ENCODE assay signal across 22 mouse cellular contexts in genomic region chr10:117703506-117703905, GRCm38 (mm10). TPM values are rescaled to one million over a fixed set of nuclear protein-coding genes. Genes with fewer than 3 reads are reported as not detected.
DNase-seq lines count a peak whose midpoint lies in the region; ATAC-seq and TF ChIP-seq lines count a peak whose summit lies in the region.
"Had no signal": no experiment of that assay in that cellular context is flagged by ENCODE, and none has a peak within 500 bp of the region (broad histone marks: within the 10 kb centered on the region; RNA-seq: fewer than 3 reads in every experiment).

No protein-coding gene starts in this region.

- TF ChIP-seq CTCF in gastrocnemius, adult 2 months (IDR thresholded peaks at IDR 0.05) = no peak
- TF ChIP-seq CTCF in liver, adult 2 months (IDR thresholded peaks at IDR 0.05; ENCODE audit: low read depth, low read length) = no peak
- no peak for TF ChIP-seq CTCF in CH12.LX (conservative IDR thresholded peaks at IDR 0.05 in 1 of 2, IDR thresholded peaks at IDR 0.05 in 1 of 2; ENCODE audit: low read depth in 2 of 2, low read length in 2 of 2)

- no peak overlapping the region for H3K4me2 ChIP-seq in liver, embryonic 12.5 days
- H3K4me2 ChIP-seq in CH12.LX (ENCODE audit: insufficient read depth, low read depth, poor library complexity, severe bottlenecking) = no peak overlapping the region

- peaks cover 13% of the 10 kb centered on the region; the same call in 1 of the 2 replicates for H3K79me2 ChIP-seq in liver, adult 2 months (ENCODE audit: control insufficient read depth, insufficient read depth, low read length)
- peaks cover 88% of the 10 kb centered on the region for H3K79me2 ChIP-seq in CH12.LX (replicated peaks; ENCODE audit: control insufficient read depth, extremely low read depth, insufficient read depth, poor library complexity, severe bottlenecking)

- in situ Hi-C loops in CH12.LX (cut with MboI; ENCODE audit: low pct_ligation_motif_present, low pct_unique_long_range_greater_than_20kb, low sequenced_read_pairs) = no loop called here

- no peak for DNase-seq in gastrocnemius, adult 2 months
- no peak for DNase-seq in gastrocnemius, postnatal 36 days
- peak; percentile 66 for DNase-seq in heart, adult 11 months
- no peak for DNase-seq in heart, adult 8-10 months (ENCODE audit: low spot score)
- peak; percentile 62 for DNase-seq in liver, adult 2 months (ENCODE audit: extremely low read depth, low read depth, low spot score)
- no peak for DNase-seq in CH12.LX (ENCODE audit: extremely low read depth)
- DNase-seq in retina, embryonic 14.5 days (ENCODE audit: low spot score) = no peak
- DNase-seq: adrenal gland, adult 2 months; adrenal gland, adult 8-10 months; adrenal gland, postnatal 10 days; adrenal gland, postnatal 14 days; adrenal gland, postnatal 25 days; adrenal gland, postnatal 36 days; B cell, adult 2 months; cerebellum, adult 11 months; cerebellum, adult 11-12 months; cerebellum, adult 18-20 months had no signal

- H3K4me1 ChIP-seq in liver, adult 2 months (ENCODE audit: control insufficient read depth, insufficient read depth, low read length) = peaks cover 4% of the 10 kb centered on the region
- H3K4me1 ChIP-seq in liver, embryonic 12.5 days = peaks cover 13% of the 10 kb centered on the region
- peaks cover 7 to 18% of the 10 kb centered on the region in 2 experiments for H3K4me1 ChIP-seq in CH12.LX (ENCODE audit: control insufficient read depth in 1 of 2, insufficient read depth in 2 of 2)

- no peaks in the 10 kb centered on the region for H3K27me3 ChIP-seq in liver, adult 2 months (ENCODE audit: control insufficient read depth, insufficient read depth, low read length)
- no peaks in the 10 kb centered on the region for H3K27me3 ChIP-seq in liver, embryonic 12.5 days (replicated peaks)
- no peaks in the 10 kb centered on the region for H3K27me3 ChIP-seq in CH12.LX (replicated peaks)
- H3K27me3 ChIP-seq: Patski had no signal

- no peak for TF ChIP-seq POLR2A in liver, adult 2 months (IDR thresholded peaks at IDR 0.05; ENCODE audit: extremely low read depth, insufficient read depth, low read length)
- no peak; the same call in 1 of the 2 replicates for TF ChIP-seq POLR2A in CH12.LX (IDR thresholded peaks at IDR 0.05; ENCODE audit: low read depth, low read length)

- no peaks in the 10 kb centered on the region for H3K9me3 ChIP-seq in liver, embryonic 12.5 days (replicated peaks)
- H3K9me3 ChIP-seq in CH12.LX (replicated peaks; ENCODE audit: low read length) = no peaks in the 10 kb centered on the region
- H3K9me3 ChIP-seq: G1E had no signal

- H3K36me3 ChIP-seq in liver, adult 2 months (ENCODE audit: control insufficient read depth, insufficient read depth, low read length) = peaks cover 61% of the 10 kb centered on the region
- H3K36me3 ChIP-seq in liver, embryonic 12.5 days = peaks cover 95% of the 10 kb centered on the region
- H3K36me3 ChIP-seq in CH12.LX (replicated peaks in 1 of 2; ENCODE audit: control insufficient read depth in 1 of 2, insufficient read depth in 1 of 2, low read length in 1 of 2) = peaks cover 67 to 85% of the 10 kb centered on the region in 2 experiments

- dilution Hi-C loops in CH12.LX (cut with MboI; ENCODE audit: extremely low pct_ligation_motif_present, extremely low pct_unique_long_range_greater_than_20kb, low sequenced_read_pairs) = no loop called here

- TF ChIP-seq RAD21 in CH12.LX (IDR thresholded peaks at IDR 0.05; ENCODE audit: low read depth, low read length) = no peak

- 19% methylated on average over 3 of the region's 3 CpGs for WGBS in liver, adult 2 months
- 89% methylated on average over 3 of the region's 3 CpGs for WGBS in liver, embryonic 12.5 days (ENCODE audit: insufficient replicate concordance)

- no peak for TF ChIP-seq EP300 in CH12.LX (IDR thresholded peaks at IDR 0.05; ENCODE audit: low read length)

- intact Hi-C loops in gastrocnemius, adult 2 months (cut with DNase I) = loop anchor here (10.0 kb wide), 2 partner anchors 339 to 479 kb away; partner anchors contain the start of gene Yeats4
- intact Hi-C loops in gastrocnemius, postnatal 36 days (cut with DNase I) = loop anchor here (10.0 kb wide), 1 partner anchor 349 kb away; no protein-coding TSS in a partner anchor

- no peak for ATAC-seq in liver, embryonic 12.5 days
- ATAC-seq: activated CD4-positive, CD25-positive, alpha-beta regulatory T cell, adult 4 months; CD4-positive, CD25-positive, alpha-beta regulatory T cell, adult 4 months; Patski had no signal

- no peak overlapping the region for H3K4me3 ChIP-seq in gastrocnemius, adult 2 months
- no peak overlapping the region for H3K4me3 ChIP-seq in liver, adult 2 months (ENCODE audit: insufficient read depth, low read depth, low read length)
- H3K4me3 ChIP-seq in liver, embryonic 12.5 days = no peak overlapping the region
- no peak overlapping the region for H3K4me3 ChIP-seq in CH12.LX (replicated peaks in 1 of 3; ENCODE audit: low read depth in 2 of 3, low read length in 2 of 3, poor library complexity in 1 of 3)

- H3K9ac ChIP-seq in liver, adult 2 months (ENCODE audit: low read depth, low read length) = no peak overlapping the region
- no peak overlapping the region for H3K9ac ChIP-seq in liver, embryonic 12.5 days
- no peak overlapping the region for H3K9ac ChIP-seq in CH12.LX (ENCODE audit: insufficient read depth, low read depth)

- H3K27ac ChIP-seq in gastrocnemius, adult 2 months = peak overlapping the region; percentile 32; the same call in 1 of the 2 replicates
- H3K27ac ChIP-seq in liver, adult 2 months (replicated peaks; ENCODE audit: insufficient read depth, low read depth, low read length) = no peak overlapping the region
- H3K27ac ChIP-seq in liver, embryonic 12.5 days = no peak overlapping the region
- no peak overlapping the region for H3K27ac ChIP-seq in CH12.LX (ENCODE audit: insufficient read depth, low read depth)

TF ChIP-seq in CH12.LX, 34 proteins besides CTCF, POLR2A, EP300 and RAD21:
- TF ChIP-seq ZNF384 (IDR thresholded peaks at IDR 0.05; ENCODE audit: low read depth, low read length) (no peak), POLR2AphosphoS2 (IDR thresholded peaks at IDR 0.05; ENCODE audit: low read depth, low read length) (0 out of 2 replicates have a peak, but pooled peaks have one; percentile 59)

RNA-seq across cellular contexts. Expression of gene Mdm2, which starts 7.1 kb away (rescaled TPM):
- 10 to 100 TPM; 49.2 to 49.8 TPM for total RNA-seq in gastrocnemius, adult 2 months (2021)
- 10 to 100 TPM; 40.8 to 44.9 TPM for total RNA-seq in gastrocnemius, postnatal 36 days (2021)
- 10 to 100 TPM; 47.6 to 55.1 (median 50.9) TPM for total RNA-seq in heart, adult 8-10 months (2022)
- 24.6 and 27.7 TPM in 2 replicates for total RNA-seq in liver, adult 2 months (2014; rRNA removed)
- 18.2 and 19.8 TPM in 2 replicates for polyA plus RNA-seq in liver, adult 2 months (2012; rRNA removed)
- 35.6 and 36.9 TPM in 2 replicates for polyA plus RNA-seq in liver, embryonic 12.5 days (2016; fragmentation: Nextera tagmentation; extraction: Ambion mirVana)
- total RNA-seq in CH12.LX (2012; rRNA removed) = 136 and 166 TPM in 2 replicates
- 104 and 112 TPM in 2 replicates for total RNA-seq in CH12.LX (2014; rRNA removed)
- polyA plus RNA-seq in CH12.LX (2012; ENCODE audit: insufficient read length, low read depth) = 74.9 and 79.8 TPM in 2 replicates

RNA-seq across cellular contexts. Expression of gene Slc35e3, which starts 42.7 kb away (rescaled TPM):
- 1 to 10 TPM; 4.6 to 5.1 TPM for total RNA-seq in gastrocnemius, adult 2 months (2021)
- 1 to 10 TPM; 3.5 to 5.4 TPM for total RNA-seq in gastrocnemius, postnatal 36 days (2021)
- total RNA-seq in heart, adult 8-10 months (2022) = 1 to 10 TPM; 7.7 to 9.3 (median 7.8) TPM
- 4.1 and 5.2 TPM in 2 replicates for total RNA-seq in liver, adult 2 months (2014; rRNA removed)
- 5.2 and 7.1 TPM in 2 replicates for polyA plus RNA-seq in liver, adult 2 months (2012; rRNA removed)
- polyA plus RNA-seq in liver, embryonic 12.5 days (2016; fragmentation: Nextera tagmentation; extraction: Ambion mirVana) = 5.2 and 5.3 TPM in 2 replicates
- 5.0 and 6.4 TPM in 2 replicates for total RNA-seq in CH12.LX (2012; rRNA removed)
- 1.4 and 2.2 TPM in 2 replicates for total RNA-seq in CH12.LX (2014; rRNA removed)
- polyA plus RNA-seq in CH12.LX (2012; ENCODE audit: insufficient read length, low read depth) = 9.7 and 9.8 TPM in 2 replicates

Comparison
In these comparisons a context has a peak if more than half of its experiments do, and no peak if none do; other contexts are left out.
1. DNase-seq: peak in heart, adult 11 months (single experiment) and liver, adult 2 months (single experiment); none in gastrocnemius, adult 2 months (single experiment), gastrocnemius, postnatal 36 days (0 of 2), heart, adult 8-10 months (single experiment), CH12.LX (single experiment) and retina, embryonic 14.5 days (single experiment).